Mouse (Mus musculus) forebrain, embryonic 15.5 days (tissue): ENCODE measurements at regions not wholly inside any gene's neighbourhood (a gene's known extent, or its start where the extent isn't known, plus 50 kb on each side); places are given as distances from the start of the nearest gene placed in this dataset. TPM values are rescaled to one million over a fixed set of nuclear protein-coding genes. Genes with fewer than 3 reads are reported as not detected.

Experiments used
- microRNA-seq: library from miRNA; unstranded; fragments of <30 nt; microRNA quantifications from one replicate; pipeline ENCODE4, GENCODE M21; 2016

Small RNAs in the stretch of these regions (microRNA-seq; reads per million reads assigned to microRNA genes)
- gene Gm44375: not detected
